Mouse (Mus musculus) B cell, adult 2 months (primary cell): ENCODE measurements around the gene Phlda2.

Experiments
- DNase-seq, 2 experiments: peaks; one replicate each; pipeline ENCODE4 v3.0.0; 2022

The Phlda2 gene

GRCm38 (mm10) chr7:143461920-143462319 lies 41.0 kb downstream of the Phlda2 start:
- no peak for DNase-seq

- peak in 1 of 2 experiments; percentile 15 for DNase-seq
These were observed 41.6 kb downstream of the Phlda2 start for GRCm38 (mm10) chr7:143461294-143461870.

GRCm38 (mm10) chr7:143460874-143461273 lies 42.1 kb downstream of the Phlda2 start, which contains the start of gene Cdkn1c:
Gene Cdkn1c, minus strand, starts transcription at chr7:143461050.
- DNase-seq = peak; percentile 82 to 86

GRCm38 (mm10) chr7:143460217-143460834 lies 42.6 kb downstream of the Phlda2 start:
- no peak for DNase-seq

GRCm38 (mm10) chr7:143459332-143460211 lies 43.4 kb downstream of the Phlda2 start:
- DNase-seq = peak in 1 of 2 experiments; percentile 20

- DNase-seq = no peak
These were observed 44.0 kb downstream of the Phlda2 start for GRCm38 (mm10) chr7:143458963-143459331.
